Mouse (Mus musculus) C2C12 (cell line): Measurements from ENCODE around the gene H2-Eb2.

ENCODE experiments used
- CEBPB ChIP-seq: IDR thresholded peaks from one replicate; pipeline ENCODE4 v1.6.1; 2011; ENCODE audit warnings: low read depth, mild to moderate bottlenecking, control low read depth, moderate library complexity
- CTCF ChIP-seq: IDR thresholded peaks from one replicate; pipeline ENCODE4 v1.5.1; 2011; ENCODE audit not compliant: control insufficient read depth, insufficient read depth, insufficient read length
- MAX ChIP-seq: IDR thresholded peaks from one replicate; pipeline ENCODE4 v1.6.1; 2011; ENCODE audit warnings: mild to moderate bottlenecking, control low read depth
- USF1 ChIP-seq: IDR thresholded peaks from one replicate; pipeline ENCODE4 v1.6.1; 2011; ENCODE audit warnings: low read depth, mild to moderate bottlenecking, control low read depth, moderate library complexity

DNA sequence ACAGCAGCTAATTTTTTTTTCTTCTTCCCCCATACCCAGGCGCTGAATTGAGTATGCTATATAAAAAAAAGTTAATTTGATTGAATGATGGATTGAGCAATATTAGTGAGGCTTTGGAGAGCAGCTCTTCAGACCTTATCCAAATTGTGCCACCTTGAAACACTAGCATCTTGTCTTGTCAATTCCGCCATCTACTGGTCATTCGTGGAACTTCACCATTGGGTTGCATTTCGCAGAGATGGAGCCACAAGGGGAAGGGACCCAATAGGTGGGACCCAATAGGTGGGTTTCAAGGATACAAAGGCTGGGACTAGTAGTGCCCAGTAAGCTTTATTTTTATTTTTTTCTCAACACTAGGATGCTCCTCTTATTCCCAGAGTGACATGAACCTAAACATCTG lies 24.0 kb downstream of the H2-Eb2 start:
- TF ChIP-seq MAX (no peak), CTCF (no peak), CEBPB (no peak), USF1 (no peak)
